Mouse (Mus musculus) liver, postnatal 0 days (tissue): ENCODE results near the gene Prdx2.

Source experiments
- CTCF ChIP-seq: sonication (generic); IDR thresholded peaks from 2 replicates; pipeline ENCODE4 v1.5.1; 2016; ENCODE audit warnings: antibody characterized with exemption, low read depth
- EP300 ChIP-seq: IDR thresholded peaks from 2 replicates; pipeline ENCODE4 v1.6.1; 2016; ENCODE audit warnings: antibody characterized with exemption, low read depth, mild to moderate bottlenecking

GRCm38 (mm10) chr8:84933767-84934559 lies 35.4 kb upstream of the Prdx2 start:
- TF ChIP-seq CTCF (no peak), EP300 (no peak)
